Mouse (Mus musculus): ENCODE results near the gene Grm2. TPM values are rescaled to one million over a fixed set of nuclear protein-coding genes. Genes with fewer than 3 reads are reported as not detected.

Gene Grm2
- total RNA-seq, 1 experiment = 1.7 TPM

- Histone ChIP-seq H3K4me1 (ENCODE audit: control insufficient read depth in 2 of 2, insufficient read depth in 2 of 2, low read length in 2 of 2, poor library complexity in 1 of 2) (no peaks in the 10 kb centered on the region), H3K9me3 (ENCODE audit: control insufficient read depth, insufficient read depth, low read depth, low read length) (no peaks in the 10 kb centered on the region), H3K27ac (ENCODE audit: insufficient read depth, low read depth, low read length, poor library complexity, severe bottlenecking) (no peak overlapping the region), H3K36me3 (ENCODE audit: control insufficient read depth, insufficient read depth, low read length, poor library complexity, severe bottlenecking) (no peaks in the 10 kb centered on the region), H3K9ac (ENCODE audit: insufficient read depth, low read depth, low read length, poor library complexity, severe bottlenecking) (no peak overlapping the region), H3K4me3 (ENCODE audit: insufficient read depth in 1 of 2, low read depth in 1 of 2, low read length in 2 of 2, poor library complexity in 1 of 2, severe bottlenecking in 1 of 2) (no peak overlapping the region)
- DNase-seq (ENCODE audit: low read depth, low spot score) = no peak
- no peak for TF ChIP-seq HCFC1 (IDR thresholded peaks at IDR 0.05; ENCODE audit: borderline replicate concordance, insufficient read depth, low read length)
- no peak for TF ChIP-seq ZNF384 (IDR thresholded peaks at IDR 0.05; ENCODE audit: low read depth, low read length)
- TF ChIP-seq CHD2 (IDR thresholded peaks at IDR 0.05; ENCODE audit: low read depth, low read length) = no peak
- TF ChIP-seq MAFK (IDR thresholded peaks at IDR 0.05; ENCODE audit: insufficient read depth, low read depth, low read length) = no peak
- no peak for TF ChIP-seq ZC3H11A (IDR thresholded peaks at IDR 0.05; ENCODE audit: borderline replicate concordance, low read depth, low read length)
- in situ Hi-C loops (cut with MboI; ENCODE audit: low sequenced_read_pairs in 2 of 2, unreplicated experiment in 2 of 2) = no loop called here
These were observed 38.4 kb downstream of the Grm2 start for GRCm38 (mm10) chr9:106617496-106617895.

GRCm38 (mm10) chr9:106616306-106616705 is 39.6 kb downstream of the Grm2 start:
- Histone ChIP-seq H3K4me1 (ENCODE audit: control insufficient read depth in 2 of 2, insufficient read depth in 2 of 2, low read length in 2 of 2, poor library complexity in 1 of 2) (no peaks in the 10 kb centered on the region), H3K4me3 (ENCODE audit: insufficient read depth in 1 of 2, low read depth in 1 of 2, low read length in 2 of 2, poor library complexity in 1 of 2, severe bottlenecking in 1 of 2) (no peak overlapping the region), H3K27ac (ENCODE audit: insufficient read depth, low read depth, low read length, poor library complexity, severe bottlenecking) (no peak overlapping the region), H3K36me3 (ENCODE audit: control insufficient read depth, insufficient read depth, low read length, poor library complexity, severe bottlenecking) (no peaks in the 10 kb centered on the region), H3K9ac (ENCODE audit: insufficient read depth, low read depth, low read length, poor library complexity, severe bottlenecking) (no peak overlapping the region), H3K9me3 (ENCODE audit: control insufficient read depth, insufficient read depth, low read depth, low read length) (no peaks in the 10 kb centered on the region)
- in situ Hi-C loops (cut with MboI; ENCODE audit: low sequenced_read_pairs in 2 of 2, unreplicated experiment in 2 of 2) = no loop called here
- no peak for TF ChIP-seq ZC3H11A (IDR thresholded peaks at IDR 0.05; ENCODE audit: borderline replicate concordance, low read depth, low read length)
- TF ChIP-seq CHD2 (IDR thresholded peaks at IDR 0.05; ENCODE audit: low read depth, low read length) = no peak
- no peak for TF ChIP-seq ZNF384 (IDR thresholded peaks at IDR 0.05; ENCODE audit: low read depth, low read length)
- no peak for TF ChIP-seq HCFC1 (IDR thresholded peaks at IDR 0.05; ENCODE audit: borderline replicate concordance, insufficient read depth, low read length)
- no peak for TF ChIP-seq MAFK (IDR thresholded peaks at IDR 0.05; ENCODE audit: insufficient read depth, low read depth, low read length)
- no peak for DNase-seq (ENCODE audit: low read depth, low spot score)

- Histone ChIP-seq H3K4me3 (ENCODE audit: insufficient read depth in 1 of 2, low read depth in 1 of 2, low read length in 2 of 2, poor library complexity in 1 of 2, severe bottlenecking in 1 of 2) (no peak overlapping the region), H3K9me3 (ENCODE audit: control insufficient read depth, insufficient read depth, low read depth, low read length) (no peaks in the 10 kb centered on the region), H3K27ac (ENCODE audit: insufficient read depth, low read depth, low read length, poor library complexity, severe bottlenecking) (no peak overlapping the region), H3K36me3 (ENCODE audit: control insufficient read depth, insufficient read depth, low read length, poor library complexity, severe bottlenecking) (no peaks in the 10 kb centered on the region), H3K9ac (ENCODE audit: insufficient read depth, low read depth, low read length, poor library complexity, severe bottlenecking) (no peak overlapping the region), H3K4me1 (ENCODE audit: control insufficient read depth in 2 of 2, insufficient read depth in 2 of 2, low read length in 2 of 2, poor library complexity in 1 of 2) (no peaks in the 10 kb centered on the region)
- no peak for DNase-seq (ENCODE audit: low read depth, low spot score)
- TF ChIP-seq ZC3H11A (IDR thresholded peaks at IDR 0.05; ENCODE audit: borderline replicate concordance, low read depth, low read length) (no peak), CHD2 (IDR thresholded peaks at IDR 0.05; ENCODE audit: low read depth, low read length) (no peak), MAFK (IDR thresholded peaks at IDR 0.05; ENCODE audit: insufficient read depth, low read depth, low read length) (no peak), HCFC1 (IDR thresholded peaks at IDR 0.05; ENCODE audit: borderline replicate concordance, insufficient read depth, low read length) (no peak), ZNF384 (IDR thresholded peaks at IDR 0.05; ENCODE audit: low read depth, low read length) (no peak)
- in situ Hi-C loops (cut with MboI; ENCODE audit: low sequenced_read_pairs in 2 of 2, unreplicated experiment in 2 of 2) = no loop called here
These were observed 41.3 kb downstream of the Grm2 start for GRCm38 (mm10) chr9:106614616-106615015.

- H3K9me3 ChIP-seq (ENCODE audit: control insufficient read depth, insufficient read depth, low read depth, low read length) = no peaks in the 10 kb centered on the region
- H3K4me3 ChIP-seq (ENCODE audit: insufficient read depth in 1 of 2, low read depth in 1 of 2, low read length in 2 of 2, poor library complexity in 1 of 2, severe bottlenecking in 1 of 2) = no peak overlapping the region
- H3K9ac ChIP-seq (ENCODE audit: insufficient read depth, low read depth, low read length, poor library complexity, severe bottlenecking) = no peak overlapping the region
- TF ChIP-seq ZC3H11A (IDR thresholded peaks at IDR 0.05; ENCODE audit: borderline replicate concordance, low read depth, low read length) (no peak), ZNF384 (IDR thresholded peaks at IDR 0.05; ENCODE audit: low read depth, low read length) (no peak), HCFC1 (IDR thresholded peaks at IDR 0.05; ENCODE audit: borderline replicate concordance, insufficient read depth, low read length) (no peak), MAFK (IDR thresholded peaks at IDR 0.05; ENCODE audit: insufficient read depth, low read depth, low read length) (no peak), CHD2 (IDR thresholded peaks at IDR 0.05; ENCODE audit: low read depth, low read length) (no peak)
- no peak overlapping the region for H3K27ac ChIP-seq (ENCODE audit: insufficient read depth, low read depth, low read length, poor library complexity, severe bottlenecking)
- in situ Hi-C loops (cut with MboI; ENCODE audit: low sequenced_read_pairs in 2 of 2, unreplicated experiment in 2 of 2) = no loop called here
- DNase-seq (ENCODE audit: low read depth, low spot score) = no peak
- no peaks in the 10 kb centered on the region for H3K36me3 ChIP-seq (ENCODE audit: control insufficient read depth, insufficient read depth, low read length, poor library complexity, severe bottlenecking)
- H3K4me1 ChIP-seq (ENCODE audit: control insufficient read depth in 2 of 2, insufficient read depth in 2 of 2, low read length in 2 of 2, poor library complexity in 1 of 2) = no peaks in the 10 kb centered on the region
These were observed 41.9 kb downstream of the Grm2 start for GRCm38 (mm10) chr9:106613951-106614350.

GRCm38 (mm10) chr9:106610727-106611126 is 45.2 kb downstream of the Grm2 start:
- H3K4me1 ChIP-seq (ENCODE audit: control insufficient read depth in 2 of 2, insufficient read depth in 2 of 2, low read length in 2 of 2, poor library complexity in 1 of 2) = no peaks in the 10 kb centered on the region
- H3K9ac ChIP-seq (ENCODE audit: insufficient read depth, low read depth, low read length, poor library complexity, severe bottlenecking) = no peak overlapping the region
- no peaks in the 10 kb centered on the region for H3K9me3 ChIP-seq (ENCODE audit: control insufficient read depth, insufficient read depth, low read depth, low read length)
- no peak for TF ChIP-seq ZNF384 (IDR thresholded peaks at IDR 0.05; ENCODE audit: low read depth, low read length)
- TF ChIP-seq ZC3H11A (IDR thresholded peaks at IDR 0.05; ENCODE audit: borderline replicate concordance, low read depth, low read length) = no peak
- TF ChIP-seq MAFK (IDR thresholded peaks at IDR 0.05; ENCODE audit: insufficient read depth, low read depth, low read length) = no peak
- TF ChIP-seq CHD2 (IDR thresholded peaks at IDR 0.05; ENCODE audit: low read depth, low read length) = no peak
- TF ChIP-seq HCFC1 (IDR thresholded peaks at IDR 0.05; ENCODE audit: borderline replicate concordance, insufficient read depth, low read length) = no peak
- no peak for DNase-seq (ENCODE audit: low read depth, low spot score)
- no peak overlapping the region for H3K27ac ChIP-seq (ENCODE audit: insufficient read depth, low read depth, low read length, poor library complexity, severe bottlenecking)
- in situ Hi-C loops (cut with MboI; ENCODE audit: low sequenced_read_pairs in 2 of 2, unreplicated experiment in 2 of 2) = no loop called here
- H3K36me3 ChIP-seq (ENCODE audit: control insufficient read depth, insufficient read depth, low read length, poor library complexity, severe bottlenecking) = no peaks in the 10 kb centered on the region
- H3K4me3 ChIP-seq (ENCODE audit: insufficient read depth in 1 of 2, low read depth in 1 of 2, low read length in 2 of 2, poor library complexity in 1 of 2, severe bottlenecking in 1 of 2) = no peak overlapping the region
